Mouse (Mus musculus) cerebellum, postnatal 36 days (tissue): ENCODE measurements at regions not wholly inside any gene's neighbourhood (a gene's known extent, or its start where the extent isn't known, plus 50 kb on each side); places are given as distances from the start of the nearest gene placed in this dataset.

Experiments
- DNase-seq, 2 experiments: peaks; one replicate each; pipeline ENCODE4 v3.0.0; 2021 to 2022; ENCODE audit warnings: mixed read lengths in 2 of 2

DNA sequence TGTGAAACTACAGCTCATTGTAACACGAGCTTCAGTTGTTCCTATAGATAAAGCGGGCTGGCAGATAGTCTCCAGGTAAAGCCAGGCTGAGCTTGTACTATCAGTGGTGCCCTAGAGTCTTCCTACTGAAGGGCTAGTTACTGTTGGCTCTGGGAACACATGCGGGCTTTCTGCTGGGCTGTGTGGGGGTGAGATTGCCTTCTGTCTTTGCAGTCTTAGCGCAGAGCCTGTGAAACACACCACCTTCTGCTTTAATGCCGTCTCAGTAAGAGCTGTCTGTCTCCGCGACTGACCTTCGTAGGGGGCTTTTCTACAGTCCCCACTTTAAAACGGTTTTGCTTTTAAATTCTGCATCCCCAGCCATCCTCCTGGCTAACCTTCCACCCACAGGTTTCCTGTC, 76.7 kb downstream of the Trim29 start:
- no peak for DNase-seq

DNA sequence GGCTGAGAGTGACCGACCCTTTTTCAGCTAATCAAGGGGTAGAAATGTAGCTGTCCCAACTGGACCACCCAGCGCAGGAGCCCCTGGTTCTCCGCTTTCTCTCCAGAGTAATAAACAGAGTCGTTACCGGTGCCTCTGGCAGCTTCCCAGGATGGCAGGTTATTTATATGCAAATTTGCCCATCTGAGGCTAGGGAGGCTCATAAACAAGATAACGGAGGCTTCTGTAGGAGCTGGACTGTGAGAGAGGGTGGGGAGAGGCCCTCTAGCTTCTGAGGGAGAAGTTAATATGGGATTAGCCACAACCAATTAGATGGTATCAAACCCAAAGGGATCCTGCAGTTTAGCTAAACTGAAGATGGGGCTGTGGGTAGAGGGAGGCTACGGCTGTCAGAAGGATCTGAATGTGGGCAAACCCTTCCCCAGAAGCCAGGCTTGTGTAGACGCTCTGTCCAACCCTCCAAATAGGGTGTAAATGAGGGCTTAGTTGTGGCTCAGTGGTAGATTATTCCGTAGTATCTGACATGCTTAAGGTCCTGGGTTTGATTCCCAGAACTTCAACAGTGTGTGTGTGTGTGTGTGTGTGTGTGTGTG, 78.9 kb downstream of the Trim29 start:
- no peak for DNase-seq

DNA sequence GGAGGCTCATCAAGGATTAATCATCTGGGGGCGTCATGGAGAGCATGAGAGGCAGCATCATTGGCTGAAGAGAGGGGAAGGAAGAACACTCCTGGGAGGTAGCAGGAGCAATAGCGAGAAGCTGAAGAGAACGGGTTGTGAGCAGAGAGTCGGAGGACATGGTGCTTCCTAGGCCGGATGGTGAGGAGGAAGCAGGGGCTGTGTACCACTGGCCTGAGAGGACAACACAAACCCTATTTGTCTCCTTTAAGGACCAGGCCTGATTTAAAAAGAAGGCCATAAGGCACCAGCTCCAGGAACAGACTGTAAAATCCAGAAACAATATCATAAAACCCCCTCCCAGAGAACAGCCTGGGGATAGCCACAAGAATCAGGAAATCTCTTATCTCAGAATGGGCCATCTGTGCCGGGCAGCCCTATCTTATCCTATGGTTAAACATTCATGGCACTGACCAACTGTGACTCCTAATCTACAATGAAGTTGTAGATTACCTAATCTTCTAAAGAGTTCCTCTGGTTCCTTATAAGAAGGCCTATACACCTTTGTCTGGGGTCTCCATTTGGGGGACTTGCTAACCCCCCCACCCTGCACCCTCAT, 81.9 kb downstream of the Trim29 start:
- no peak for DNase-seq

- no peak for DNase-seq
These were observed 83.6 kb downstream of the Trim29 start for GRCm38 (mm10) chr9:43394204-43394603.

GRCm38 (mm10) chr9:43395209-43395608, 84.6 kb downstream of the Trim29 start:
- DNase-seq = no peak

DNA sequence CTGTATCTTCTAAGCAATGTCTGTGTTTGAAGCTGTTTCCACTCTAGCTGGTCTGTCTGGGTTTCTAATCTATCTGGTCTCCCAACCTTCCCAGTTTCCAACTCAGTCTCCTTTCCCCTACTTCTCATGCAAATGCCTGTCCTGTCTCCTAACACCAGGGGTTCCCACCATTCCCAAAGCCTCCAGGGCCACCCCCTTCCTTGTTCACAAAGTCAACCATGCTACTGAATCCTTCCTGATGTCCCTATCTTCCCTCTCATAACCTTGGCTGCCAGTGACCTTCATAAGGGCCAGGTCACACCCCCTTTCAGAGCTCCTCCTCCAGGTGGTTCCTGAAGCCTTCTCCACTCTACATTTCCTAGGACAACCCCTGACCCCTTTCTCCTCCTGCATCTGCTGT, 85.9 kb downstream of the Trim29 start:
- no peak for DNase-seq

GRCm38 (mm10) chr9:43408493-43408892, 97.8 kb downstream of the Trim29 start:
- DNase-seq = no peak

DNA sequence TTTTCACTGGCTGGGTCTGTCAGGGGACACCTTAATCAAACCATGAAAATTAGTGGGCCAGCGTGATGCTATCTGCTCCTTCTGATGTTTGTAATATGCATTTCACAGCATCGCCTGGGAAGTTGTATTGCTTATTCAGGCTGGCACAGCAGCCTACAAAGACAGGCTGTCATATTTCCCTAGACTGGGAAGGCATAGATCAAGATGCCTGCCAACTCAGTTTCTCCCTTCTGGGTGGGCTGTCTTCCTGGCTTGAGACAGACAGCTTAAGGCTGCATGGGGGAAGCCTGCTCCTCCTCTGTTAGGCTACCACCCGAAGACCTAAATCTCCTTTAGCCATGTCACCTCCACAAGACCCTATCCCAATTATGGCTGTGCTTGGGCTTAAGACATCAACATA, 101.8 kb downstream of the Trim29 start:
- no peak for DNase-seq

DNA sequence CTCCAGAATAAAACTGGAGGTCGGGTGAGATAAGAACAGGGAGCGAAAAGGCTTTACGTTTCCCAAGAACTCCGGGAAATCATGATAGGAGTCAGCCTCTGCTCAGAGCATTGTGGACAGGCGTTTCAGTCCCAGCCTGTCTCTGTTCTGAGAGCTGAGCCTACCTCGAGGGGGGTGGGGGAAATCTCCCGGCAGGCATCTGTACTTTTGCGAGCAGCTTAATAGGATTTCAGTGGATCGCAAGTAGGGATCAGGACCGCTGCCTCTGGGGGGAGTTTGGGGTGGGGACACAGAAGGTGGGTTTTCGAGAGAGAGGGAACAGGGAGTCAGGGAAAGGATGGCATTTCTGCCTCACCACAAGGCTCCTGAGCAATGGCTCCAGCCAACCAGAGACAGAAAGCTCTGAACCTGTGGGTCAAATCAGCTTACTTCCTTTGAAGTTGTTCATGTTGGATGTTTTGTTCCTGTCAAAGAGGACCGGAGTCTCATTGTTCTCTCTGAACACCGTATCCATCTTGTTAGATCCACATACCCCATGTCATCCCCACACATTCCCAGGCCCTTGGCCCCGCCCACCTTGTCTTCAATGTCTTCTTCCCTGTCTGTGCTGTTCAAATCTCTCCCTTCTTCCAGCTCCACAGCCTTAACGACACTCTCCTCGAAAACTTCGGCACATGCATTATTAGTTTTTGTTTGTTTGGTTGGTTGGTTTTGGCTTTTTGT, 109.5 kb downstream of the Trim29 start:
- DNase-seq = no peak

GRCm38 (mm10) chr9:43427007-43427406, 116.4 kb downstream of the Trim29 start:
- DNase-seq = no peak

DNA sequence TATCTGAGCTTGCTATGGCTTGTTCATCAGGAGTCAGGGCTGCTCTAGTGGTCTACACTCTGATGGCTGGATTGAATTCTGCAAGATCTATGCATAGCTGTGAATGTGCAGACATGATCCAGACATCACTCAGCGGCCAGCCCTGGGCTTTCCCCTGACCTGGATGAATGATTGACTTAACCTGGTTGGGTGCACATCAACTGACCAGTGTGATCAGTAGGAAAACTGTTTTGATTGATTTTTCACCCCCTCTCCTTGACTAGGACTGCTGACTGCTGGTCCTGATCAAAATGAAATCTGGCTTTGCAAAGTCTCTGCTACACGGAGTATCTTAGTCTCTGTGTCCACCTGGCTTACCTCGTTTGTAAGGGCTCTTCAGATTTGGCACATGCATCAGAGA, 123.3 kb downstream of the Trim29 start:
- DNase-seq = no peak

DNA sequence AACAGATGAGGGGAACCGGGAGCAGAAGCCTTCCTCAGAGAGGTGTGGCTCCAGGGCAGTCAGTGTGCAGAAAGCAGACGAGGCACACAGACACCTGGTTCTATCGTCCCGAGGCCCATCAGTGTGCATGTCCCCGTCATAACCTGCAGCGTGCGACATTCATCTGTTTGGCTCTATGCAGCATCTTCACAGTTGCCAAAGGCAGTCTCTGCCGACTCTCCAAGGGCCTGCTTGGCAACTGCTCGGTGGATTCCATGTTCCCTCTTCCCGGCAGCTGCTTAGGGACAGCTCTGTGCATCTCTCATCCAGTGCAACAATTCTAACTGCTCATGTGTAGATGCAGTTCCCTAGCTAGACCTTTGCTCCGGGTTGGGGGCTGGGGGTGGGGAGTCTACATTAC, 127.8 kb downstream of the Trim29 start:
- DNase-seq = no peak

GRCm38 (mm10) chr9:43440959-43441510, 130.4 kb downstream of the Trim29 start:
- no peak for DNase-seq

- DNase-seq = no peak
These were observed 134.8 kb downstream of the Trim29 start for GRCm38 (mm10) chr9:43445491-43445890.

GRCm38 (mm10) chr9:43447372-43447771, 136.7 kb downstream of the Trim29 start:
- DNase-seq = no peak

GRCm38 (mm10) chr9:43448981-43449380, 138.3 kb downstream of the Trim29 start:
- DNase-seq = no peak

- DNase-seq = no peak
These were observed 143.4 kb downstream of the Trim29 start for GRCm38 (mm10) chr9:43453953-43454582.

DNA sequence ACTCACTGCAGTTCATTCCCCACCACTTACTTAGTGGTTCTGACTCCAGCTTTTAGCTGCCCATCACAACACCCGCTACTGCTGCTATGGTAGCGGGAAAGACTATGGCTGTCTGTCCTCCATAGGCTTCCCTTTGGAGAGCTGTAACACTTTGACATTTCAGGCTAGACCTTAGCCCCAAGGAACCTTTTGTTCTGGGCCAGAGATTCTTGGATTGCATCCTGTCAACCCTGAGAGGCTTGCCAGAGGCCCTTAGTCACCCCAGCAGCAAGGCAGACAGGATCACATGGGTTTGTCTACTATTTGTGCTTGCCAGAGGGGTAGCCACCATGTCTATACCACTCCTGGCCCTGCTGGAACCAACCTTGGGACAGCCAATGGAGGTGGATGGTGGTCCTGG, 147.1 kb downstream of the Trim29 start:
- no peak for DNase-seq

- DNase-seq = no peak
These were observed 150.5 kb downstream of the Trim29 start for GRCm38 (mm10) chr9:43461131-43461530.

GRCm38 (mm10) chr9:43463445-43464090, 152.9 kb downstream of the Trim29 start:
- DNase-seq = no peak

DNA sequence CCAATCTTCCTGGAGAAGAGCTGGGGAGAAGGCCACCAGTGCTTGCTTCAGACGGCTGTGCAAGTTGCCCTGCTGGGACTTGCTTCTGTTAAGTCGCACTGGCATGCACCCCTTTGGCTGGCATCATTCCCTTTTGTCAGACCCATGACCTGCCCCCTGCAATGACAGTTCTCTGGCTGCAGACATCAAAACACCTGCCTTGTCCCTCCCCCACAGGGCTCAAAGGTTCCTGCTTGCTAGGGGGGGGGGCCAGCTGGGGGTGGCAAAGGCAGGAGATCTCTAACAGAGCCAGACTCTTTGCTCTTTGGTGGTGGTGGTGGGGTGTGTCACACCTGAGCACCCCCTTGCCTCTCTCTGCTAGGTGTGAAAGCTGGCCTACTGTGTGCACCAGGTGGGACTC, 154.5 kb downstream of the Trim29 start:
- DNase-seq = no peak

DNA sequence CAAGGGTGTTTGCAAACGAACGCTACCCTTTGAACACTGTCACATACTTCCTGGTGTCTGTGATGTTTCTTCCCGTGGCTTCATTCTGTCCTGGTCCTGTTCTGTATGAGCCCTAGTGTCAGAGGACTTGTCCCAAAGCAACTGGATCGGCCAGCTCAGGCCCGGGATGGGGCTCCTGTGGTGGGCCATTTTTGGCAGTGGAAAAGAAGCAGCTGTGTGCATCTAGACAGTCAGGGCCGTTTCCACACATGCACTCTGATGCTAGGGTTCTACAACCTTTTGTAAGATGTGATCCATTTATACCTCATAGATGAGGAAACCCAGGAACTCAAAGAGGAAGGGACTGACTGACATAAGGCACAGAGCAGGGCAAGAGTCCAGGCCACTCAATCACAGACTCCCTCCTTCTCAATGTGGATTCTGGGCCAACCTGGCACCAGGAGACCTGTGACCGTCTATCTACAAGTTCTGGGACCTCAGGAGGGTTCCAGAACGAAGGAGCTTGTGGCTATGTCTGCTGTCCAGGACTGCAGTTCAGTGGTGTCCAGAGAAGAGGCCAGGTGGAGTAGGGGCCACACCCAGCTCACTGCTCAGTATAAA, 155.2 kb downstream of the Trim29 start:
- DNase-seq = no peak

DNA sequence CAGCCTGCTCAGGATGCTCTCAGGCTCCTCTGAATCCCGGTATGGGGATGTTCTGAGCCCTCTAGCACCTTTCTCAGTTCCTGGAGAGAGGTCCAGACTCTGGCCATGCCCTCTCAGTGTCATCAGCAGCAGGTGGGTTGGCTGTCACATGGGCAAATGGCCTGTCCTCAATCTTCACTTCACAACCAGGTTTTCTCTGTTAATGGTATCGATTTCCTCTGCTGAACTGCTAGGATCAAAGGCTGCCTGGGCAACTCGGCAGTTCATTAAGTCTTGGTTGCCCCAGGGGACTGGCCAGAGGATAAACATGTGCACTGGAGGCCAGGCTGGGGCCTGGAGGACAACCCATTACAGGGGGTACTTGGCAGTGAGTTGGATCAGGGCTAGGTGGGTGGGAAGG, 156.2 kb downstream of the Trim29 start:
- no peak for DNase-seq
